Mouse (Mus musculus): ENCODE measurements at regions not wholly inside any gene's neighbourhood (a gene's known extent, or its start where the extent isn't known, plus 50 kb on each side); places are given as distances from the start of the nearest gene placed in this dataset.

GRCm38 (mm10) chr2:167878255-167878865 is 53.5 kb upstream of the Ptpn1 start:
- Histone ChIP-seq H3K4me3 (ENCODE audit: low read depth, low read length) (no peak overlapping the region), H3K4me1 (replicated peaks; ENCODE audit: control insufficient read depth, insufficient read depth, low read length) (no peaks in the 10 kb centered on the region), H3K36me3 (ENCODE audit: control insufficient read depth, insufficient read depth, low read length) (no peaks in the 10 kb centered on the region), H3K27me3 (ENCODE audit: control insufficient read depth, insufficient read depth, low read length) (no peaks in the 10 kb centered on the region), H3K9me3 (ENCODE audit: control insufficient read depth, low read length) (no peaks in the 10 kb centered on the region), H3K4me2 (replicated peaks; ENCODE audit: low read depth, low read length) (no peak overlapping the region), H3K27ac (ENCODE audit: low read depth, low read length) (no peak overlapping the region), H3K9ac (ENCODE audit: low read depth, low read length) (no peak overlapping the region)
- no peak for DNase-seq (ENCODE audit: low spot score)
- ATAC-seq (ENCODE audit: low FRiP score), result no peak
- 65% methylated on average over 11 of the region's 11 CpGs for WGBS

GRCm38 (mm10) chr2:167877254-167877870 is 54.5 kb upstream of the Ptpn1 start:
- 66% methylated on average over 10 of the region's 11 CpGs for WGBS
- Histone ChIP-seq H3K4me1 (replicated peaks; ENCODE audit: control insufficient read depth, insufficient read depth, low read length) (no peaks in the 10 kb centered on the region), H3K4me2 (replicated peaks; ENCODE audit: low read depth, low read length) (no peak overlapping the region), H3K27me3 (ENCODE audit: control insufficient read depth, insufficient read depth, low read length) (no peaks in the 10 kb centered on the region), H3K9ac (ENCODE audit: low read depth, low read length) (no peak overlapping the region), H3K4me3 (ENCODE audit: low read depth, low read length) (no peak overlapping the region), H3K36me3 (ENCODE audit: control insufficient read depth, insufficient read depth, low read length) (no peaks in the 10 kb centered on the region), H3K9me3 (ENCODE audit: control insufficient read depth, low read length) (no peaks in the 10 kb centered on the region), H3K27ac (ENCODE audit: low read depth, low read length) (no peak overlapping the region)
- DNase-seq (ENCODE audit: low spot score) (no peak), ATAC-seq (ENCODE audit: low FRiP score) (no peak)

GRCm38 (mm10) chr2:167872507-167872906 is 59.4 kb upstream of the Ptpn1 start:
- Histone ChIP-seq H3K4me2 (replicated peaks; ENCODE audit: low read depth, low read length) (no peak overlapping the region), H3K4me1 (replicated peaks; ENCODE audit: control insufficient read depth, insufficient read depth, low read length) (no peaks in the 10 kb centered on the region), H3K27me3 (ENCODE audit: control insufficient read depth, insufficient read depth, low read length) (0 out of 2 replicates have a peak, but pooled peaks cover 2% of the 10 kb centered on the region), H3K27ac (ENCODE audit: low read depth, low read length) (no peak overlapping the region), H3K4me3 (ENCODE audit: low read depth, low read length) (no peak overlapping the region), H3K9ac (ENCODE audit: low read depth, low read length) (no peak overlapping the region), H3K36me3 (ENCODE audit: control insufficient read depth, insufficient read depth, low read length) (no peaks in the 10 kb centered on the region), H3K9me3 (ENCODE audit: control insufficient read depth, low read length) (no peaks in the 10 kb centered on the region)
- WGBS, result 89% methylated on average over 4 of the region's 4 CpGs
- DNase-seq (ENCODE audit: low spot score) (no peak), ATAC-seq (ENCODE audit: low FRiP score) (no peak)

GRCm38 (mm10) chr2:167870153-167870552 is 61.7 kb upstream of the Ptpn1 start:
- no peak for ATAC-seq (ENCODE audit: low FRiP score)
- Histone ChIP-seq H3K9ac (ENCODE audit: low read depth, low read length) (no peak overlapping the region), H3K27ac (ENCODE audit: low read depth, low read length) (no peak overlapping the region), H3K4me1 (replicated peaks; ENCODE audit: control insufficient read depth, insufficient read depth, low read length) (no peaks in the 10 kb centered on the region), H3K9me3 (ENCODE audit: control insufficient read depth, low read length) (no peaks in the 10 kb centered on the region), H3K4me3 (ENCODE audit: low read depth, low read length) (no peak overlapping the region), H3K36me3 (ENCODE audit: control insufficient read depth, insufficient read depth, low read length) (no peaks in the 10 kb centered on the region), H3K27me3 (ENCODE audit: control insufficient read depth, insufficient read depth, low read length) (0 out of 2 replicates have a peak, but pooled peaks cover 2% of the 10 kb centered on the region), H3K4me2 (replicated peaks; ENCODE audit: low read depth, low read length) (no peak overlapping the region)
- WGBS, result 83% methylated on average over 6 of the region's 6 CpGs
- no peak for DNase-seq (ENCODE audit: low spot score)

- no peak for ATAC-seq (ENCODE audit: low FRiP score)
- no peak for DNase-seq (ENCODE audit: low spot score)
- H3K9ac ChIP-seq (ENCODE audit: low read depth, low read length), result no peak overlapping the region
- no peak overlapping the region for H3K4me2 ChIP-seq (replicated peaks; ENCODE audit: low read depth, low read length)
- no peak overlapping the region for H3K27ac ChIP-seq (ENCODE audit: low read depth, low read length)
- no peaks in the 10 kb centered on the region for H3K9me3 ChIP-seq (ENCODE audit: control insufficient read depth, low read length)
- no peaks in the 10 kb centered on the region for H3K4me1 ChIP-seq (replicated peaks; ENCODE audit: control insufficient read depth, insufficient read depth, low read length)
- 0 out of 2 replicates have a peak, but pooled peaks cover 2% of the 10 kb centered on the region for H3K27me3 ChIP-seq (ENCODE audit: control insufficient read depth, insufficient read depth, low read length)
- H3K36me3 ChIP-seq (ENCODE audit: control insufficient read depth, insufficient read depth, low read length), result no peaks in the 10 kb centered on the region
- H3K4me3 ChIP-seq (ENCODE audit: low read depth, low read length), result no peak overlapping the region
- WGBS, result 69% methylated on average over 10 of the region's 10 CpGs
Observed at GRCm38 (mm10) chr2:167866751-167867150, 65.1 kb upstream of the Ptpn1 start.

GRCm38 (mm10) chr2:167865525-167865924 is 66.3 kb upstream of the Ptpn1 start:
- DNase-seq (ENCODE audit: low spot score), result no peak
- no peak overlapping the region for H3K27ac ChIP-seq (ENCODE audit: low read depth, low read length)
- no peaks in the 10 kb centered on the region for H3K4me1 ChIP-seq (replicated peaks; ENCODE audit: control insufficient read depth, insufficient read depth, low read length)

GRCm38 (mm10) chr2:167864672-167865071 is 67.2 kb upstream of the Ptpn1 start:
- H3K9ac ChIP-seq (ENCODE audit: low read depth, low read length), result no peak overlapping the region
- no peak for DNase-seq (ENCODE audit: low spot score)
- H3K4me1 ChIP-seq (replicated peaks; ENCODE audit: control insufficient read depth, insufficient read depth, low read length), result no peaks in the 10 kb centered on the region; the same call in 1 of the 2 replicates
- 76% methylated on average over 7 of the region's 7 CpGs for WGBS
- no peaks in the 10 kb centered on the region for H3K9me3 ChIP-seq (ENCODE audit: control insufficient read depth, low read length)
- H3K4me2 ChIP-seq (replicated peaks; ENCODE audit: low read depth, low read length), result no peak overlapping the region
- H3K27me3 ChIP-seq (ENCODE audit: control insufficient read depth, insufficient read depth, low read length), result 0 out of 2 replicates have a peak, but pooled peaks cover 2% of the 10 kb centered on the region
- H3K4me3 ChIP-seq (ENCODE audit: low read depth, low read length), result no peak overlapping the region
- ATAC-seq (ENCODE audit: low FRiP score), result no peak
- H3K27ac ChIP-seq (ENCODE audit: low read depth, low read length), result no peak overlapping the region
- H3K36me3 ChIP-seq (ENCODE audit: control insufficient read depth, insufficient read depth, low read length), result no peaks in the 10 kb centered on the region

More at GRCm38 (mm10) chr2:167865525-167865924, 66.3 kb upstream of the Ptpn1 start:
- H3K9ac ChIP-seq (ENCODE audit: low read depth, low read length), result no peak overlapping the region
- no peaks in the 10 kb centered on the region for H3K36me3 ChIP-seq (ENCODE audit: control insufficient read depth, insufficient read depth, low read length)
- H3K4me3 ChIP-seq (ENCODE audit: low read depth, low read length), result no peak overlapping the region
- ATAC-seq (ENCODE audit: low FRiP score), result no peak
- H3K27me3 ChIP-seq (ENCODE audit: control insufficient read depth, insufficient read depth, low read length), result 0 out of 2 replicates have a peak, but pooled peaks cover 2% of the 10 kb centered on the region
- H3K9me3 ChIP-seq (ENCODE audit: control insufficient read depth, low read length), result no peaks in the 10 kb centered on the region
- 86% methylated on average over 3 of the region's 3 CpGs for WGBS
- H3K4me2 ChIP-seq (replicated peaks; ENCODE audit: low read depth, low read length), result no peak overlapping the region

GRCm38 (mm10) chr2:167864228-167864627 is 67.6 kb upstream of the Ptpn1 start:
- Histone ChIP-seq H3K4me1 (replicated peaks; ENCODE audit: control insufficient read depth, insufficient read depth, low read length) (no peaks in the 10 kb centered on the region; the same call in 1 of the 2 replicates), H3K27ac (ENCODE audit: low read depth, low read length) (no peak overlapping the region), H3K27me3 (ENCODE audit: control insufficient read depth, insufficient read depth, low read length) (no peaks in the 10 kb centered on the region), H3K4me2 (replicated peaks; ENCODE audit: low read depth, low read length) (no peak overlapping the region), H3K36me3 (ENCODE audit: control insufficient read depth, insufficient read depth, low read length) (no peaks in the 10 kb centered on the region), H3K9me3 (ENCODE audit: control insufficient read depth, low read length) (no peaks in the 10 kb centered on the region), H3K4me3 (ENCODE audit: low read depth, low read length) (no peak overlapping the region), H3K9ac (ENCODE audit: low read depth, low read length) (no peak overlapping the region)
- DNase-seq (ENCODE audit: low spot score) (no peak), ATAC-seq (ENCODE audit: low FRiP score) (no peak)
- WGBS, result 67% methylated on average over 8 of the region's 8 CpGs

- Histone ChIP-seq H3K9me3 (ENCODE audit: control insufficient read depth, low read length) (no peaks in the 10 kb centered on the region), H3K36me3 (ENCODE audit: control insufficient read depth, insufficient read depth, low read length) (no peaks in the 10 kb centered on the region), H3K4me3 (ENCODE audit: low read depth, low read length) (no peak overlapping the region), H3K4me2 (replicated peaks; ENCODE audit: low read depth, low read length) (no peak overlapping the region), H3K27ac (ENCODE audit: low read depth, low read length) (no peak overlapping the region), H3K27me3 (ENCODE audit: control insufficient read depth, insufficient read depth, low read length) (no peaks in the 10 kb centered on the region), H3K9ac (ENCODE audit: low read depth, low read length) (no peak overlapping the region), H3K4me1 (replicated peaks; ENCODE audit: control insufficient read depth, insufficient read depth, low read length) (no peaks in the 10 kb centered on the region; the same call in 1 of the 2 replicates)
- no peak for DNase-seq (ENCODE audit: low spot score)
- 72% methylated on average over 6 of the region's 6 CpGs for WGBS
- no peak for ATAC-seq (ENCODE audit: low FRiP score)
Observed at GRCm38 (mm10) chr2:167863616-167864015, 68.2 kb upstream of the Ptpn1 start.

Data from hindbrain, embryonic 11.5 days (tissue).